Mouse (Mus musculus): ENCODE results near the gene Elk1. TPM values are rescaled to one million over a fixed set of nuclear protein-coding genes. Genes with fewer than 3 reads are reported as not detected.
A peak's percentile ranks its signal among the peaks of the same experiment; 100 is the strongest.

The Elk1 gene
- polyA plus RNA-seq, 1 experiment from 2014 or later = 7.1 TPM

- Histone ChIP-seq H3K27ac (replicated peaks in 1 of 2; ENCODE audit: control insufficient read depth in 1 of 2, insufficient read depth in 1 of 2, low read depth in 2 of 2, low read length in 2 of 2) (no peak overlapping the region), H3K9me3 (ENCODE audit: control insufficient read depth, low read length) (no peaks in the 10 kb centered on the region), H3K27me3 (ENCODE audit: control insufficient read depth, insufficient read depth, low read length) (peaks cover under 1% of the 10 kb centered on the region; the same call in 1 of the 2 replicates), H3K9ac (ENCODE audit: low read length) (no peak overlapping the region), H3K4me2 (ENCODE audit: low read length) (no peak overlapping the region), H3K4me1 (ENCODE audit: control insufficient read depth in 2 of 2, insufficient read depth in 2 of 2, low read length in 2 of 2) (no peaks in the 10 kb centered on the region), H3K36me3 (ENCODE audit: control insufficient read depth, insufficient read depth, low read length) (peaks cover 19% of the 10 kb centered on the region; the same call in 1 of the 2 replicates), H3K4me3 (ENCODE audit: control insufficient read depth in 1 of 2, insufficient read depth in 1 of 2, low read depth in 1 of 2, low read length in 2 of 2) (no peak overlapping the region)
- no peak for ATAC-seq (ENCODE audit: insufficient number of reproducible peaks, insufficient read depth, low FRiP score, low read depth)
Observed at GRCm38 (mm10) chrX:20924976-20925375, 25.4 kb downstream of the Elk1 start.

DNA sequence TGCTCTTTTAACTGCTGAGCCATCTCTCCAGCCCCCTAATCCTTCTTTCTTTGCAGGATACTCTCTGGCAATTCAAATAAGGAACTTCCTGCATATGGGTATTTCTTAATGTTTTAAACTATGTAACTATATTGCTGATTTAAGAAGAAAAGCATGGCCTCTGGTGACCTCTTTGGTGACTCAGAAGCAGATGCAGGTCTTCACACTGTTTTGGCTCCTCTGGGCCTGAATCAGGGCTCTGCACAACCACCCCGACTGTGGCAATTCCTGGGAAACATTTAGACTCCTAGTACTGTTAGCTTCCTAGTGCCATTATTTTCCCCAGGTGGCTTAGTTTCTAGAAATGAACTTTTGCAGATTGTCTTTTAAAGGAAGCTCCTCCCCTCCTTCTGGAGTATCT, 26.9 kb downstream of the Elk1 start:
- peaks cover 5% of the 10 kb centered on the region for H3K27me3 ChIP-seq (ENCODE audit: control insufficient read depth, insufficient read depth, low read length)
- no peaks in the 10 kb centered on the region for H3K9me3 ChIP-seq (ENCODE audit: control insufficient read depth, low read length)
- H3K36me3 ChIP-seq (ENCODE audit: control insufficient read depth, insufficient read depth, low read length) = peaks cover 17% of the 10 kb centered on the region; the same call in 1 of the 2 replicates
- no peak overlapping the region for H3K27ac ChIP-seq (replicated peaks in 1 of 2; ENCODE audit: control insufficient read depth in 1 of 2, insufficient read depth in 1 of 2, low read depth in 2 of 2, low read length in 2 of 2)
- H3K9ac ChIP-seq (ENCODE audit: low read length) = no peak overlapping the region
- no peak for ATAC-seq (ENCODE audit: insufficient number of reproducible peaks, insufficient read depth, low FRiP score, low read depth)
- 56% methylated on average over 1 of the region's 1 CpGs for WGBS
- H3K4me1 ChIP-seq (ENCODE audit: control insufficient read depth in 2 of 2, insufficient read depth in 2 of 2, low read length in 2 of 2) = no peaks in the 10 kb centered on the region
- no peak overlapping the region for H3K4me3 ChIP-seq (ENCODE audit: control insufficient read depth in 1 of 2, insufficient read depth in 1 of 2, low read depth in 1 of 2, low read length in 2 of 2)
- no peak overlapping the region for H3K4me2 ChIP-seq (ENCODE audit: low read length)

GRCm38 (mm10) chrX:20921366-20921765, 29.0 kb downstream of the Elk1 start:
- no peak for ATAC-seq (ENCODE audit: insufficient number of reproducible peaks, insufficient read depth, low FRiP score, low read depth)
- H3K4me2 ChIP-seq (ENCODE audit: low read length) = peak overlapping the region; percentile 72

GRCm38 (mm10) chrX:20920844-20921364, 29.5 kb downstream of the Elk1 start, which contains the start of gene Syn1:
TSS of gene Syn1 (minus strand) at chrX:20921004.
- peak; percentile 75 for ATAC-seq (ENCODE audit: insufficient number of reproducible peaks, insufficient read depth, low FRiP score, low read depth)
- H3K9ac ChIP-seq (ENCODE audit: low read length) = no peak within 1 kb of the TSS; the same call in 1 of the 2 replicates
- H3K4me2 ChIP-seq (ENCODE audit: low read length) = peak within 1 kb of the TSS; percentile 72
- H3K4me1 ChIP-seq (ENCODE audit: control insufficient read depth in 2 of 2, insufficient read depth in 2 of 2, low read length in 2 of 2) = no peaks in the 10 kb centered on the region
- H3K27me3 ChIP-seq (ENCODE audit: control insufficient read depth, insufficient read depth, low read length) = peaks cover 5% of the 10 kb centered on the region
- no peak within 1 kb of the TSS for H3K27ac ChIP-seq (replicated peaks in 1 of 2; ENCODE audit: control insufficient read depth in 1 of 2, insufficient read depth in 1 of 2, low read depth in 2 of 2, low read length in 2 of 2)
- H3K9me3 ChIP-seq (ENCODE audit: control insufficient read depth, low read length) = no peaks in the 10 kb centered on the region
- H3K4me3 ChIP-seq (ENCODE audit: control insufficient read depth in 1 of 2, insufficient read depth in 1 of 2, low read depth in 1 of 2, low read length in 2 of 2) = peak within 1 kb of the TSS; percentile 41 to 49
- no peaks in the 10 kb centered on the region for H3K36me3 ChIP-seq (ENCODE audit: control insufficient read depth, insufficient read depth, low read length)
- 25% methylated on average over 31 of the region's 44 CpGs for WGBS

More at GRCm38 (mm10) chrX:20921366-20921765, 29.0 kb downstream of the Elk1 start:
- Histone ChIP-seq H3K4me3 (ENCODE audit: control insufficient read depth in 1 of 2, insufficient read depth in 1 of 2, low read depth in 1 of 2, low read length in 2 of 2) (0 out of 4 replicates have a peak overlapping the region, but pooled peaks of 1 of the 2 experiments have one; percentile 41), H3K4me1 (ENCODE audit: control insufficient read depth in 2 of 2, insufficient read depth in 2 of 2, low read length in 2 of 2) (no peaks in the 10 kb centered on the region), H3K27me3 (ENCODE audit: control insufficient read depth, insufficient read depth, low read length) (peaks cover 5% of the 10 kb centered on the region), H3K9ac (ENCODE audit: low read length) (no peak overlapping the region), H3K9me3 (ENCODE audit: control insufficient read depth, low read length) (no peaks in the 10 kb centered on the region), H3K36me3 (ENCODE audit: control insufficient read depth, insufficient read depth, low read length) (0 out of 2 replicates have a peak, but pooled peaks cover under 1% of the 10 kb centered on the region), H3K27ac (replicated peaks in 1 of 2; ENCODE audit: control insufficient read depth in 1 of 2, insufficient read depth in 1 of 2, low read depth in 2 of 2, low read length in 2 of 2) (no peak overlapping the region)
- WGBS = 44% methylated on average over 5 of the region's 5 CpGs

DNA sequence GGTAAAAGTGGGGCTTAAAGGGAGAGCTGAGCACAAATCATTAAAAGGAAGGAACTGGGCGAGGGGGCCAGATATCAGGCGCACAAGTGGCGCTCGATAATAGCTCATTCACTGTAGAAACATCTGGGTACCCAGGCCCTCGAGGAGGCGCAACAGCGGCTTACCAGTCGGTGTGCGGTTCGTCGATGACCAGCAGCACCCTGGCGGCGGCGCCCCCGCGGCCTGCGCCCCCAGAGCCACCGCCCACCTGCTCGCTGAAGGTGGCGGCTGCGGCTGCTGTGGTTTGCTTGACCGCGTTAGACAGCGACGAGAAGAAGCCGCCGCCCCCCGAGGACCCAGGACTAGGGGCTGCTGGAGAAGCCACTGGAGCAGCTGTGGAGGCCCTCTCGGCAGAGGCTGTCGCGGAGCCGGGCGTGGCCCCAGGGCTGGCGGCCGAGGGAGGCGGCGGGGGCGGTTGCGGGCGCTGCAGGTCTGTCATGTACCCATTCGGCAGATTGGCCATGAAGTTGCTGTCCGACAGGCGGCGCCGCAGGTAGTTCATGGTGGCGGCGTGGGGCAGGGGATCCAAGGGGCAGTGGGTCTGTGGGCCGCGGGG, 30.1 kb downstream of the Elk1 start:
- H3K9ac ChIP-seq (ENCODE audit: low read length) = no peak overlapping the region; the same call in 1 of the 2 replicates
- peak overlapping the region; percentile 72 for H3K4me2 ChIP-seq (ENCODE audit: low read length)
- H3K36me3 ChIP-seq (ENCODE audit: control insufficient read depth, insufficient read depth, low read length) = no peaks in the 10 kb centered on the region
- peaks cover 5% of the 10 kb centered on the region for H3K27me3 ChIP-seq (ENCODE audit: control insufficient read depth, insufficient read depth, low read length)
- no peaks in the 10 kb centered on the region for H3K4me1 ChIP-seq (ENCODE audit: control insufficient read depth in 2 of 2, insufficient read depth in 2 of 2, low read length in 2 of 2)
- H3K27ac ChIP-seq (replicated peaks in 1 of 2; ENCODE audit: control insufficient read depth in 1 of 2, insufficient read depth in 1 of 2, low read depth in 2 of 2, low read length in 2 of 2) = no peak overlapping the region
- H3K4me3 ChIP-seq (ENCODE audit: control insufficient read depth in 1 of 2, insufficient read depth in 1 of 2, low read depth in 1 of 2, low read length in 2 of 2) = peak overlapping the region; percentile 41 to 49
- no peaks in the 10 kb centered on the region for H3K9me3 ChIP-seq (ENCODE audit: control insufficient read depth, low read length)
- WGBS = 20% methylated on average over 33 of the region's 49 CpGs
- no peak for ATAC-seq (ENCODE audit: insufficient number of reproducible peaks, insufficient read depth, low FRiP score, low read depth)

GRCm38 (mm10) chrX:20915075-20915474, 35.3 kb downstream of the Elk1 start:
- no peaks in the 10 kb centered on the region for H3K4me1 ChIP-seq (ENCODE audit: control insufficient read depth in 2 of 2, insufficient read depth in 2 of 2, low read length in 2 of 2)
- H3K36me3 ChIP-seq (ENCODE audit: control insufficient read depth, insufficient read depth, low read length) = no peaks in the 10 kb centered on the region
- no peaks in the 10 kb centered on the region for H3K9me3 ChIP-seq (ENCODE audit: control insufficient read depth, low read length)
- H3K4me2 ChIP-seq (ENCODE audit: low read length) = no peak overlapping the region
- H3K4me3 ChIP-seq (ENCODE audit: control insufficient read depth in 1 of 2, insufficient read depth in 1 of 2, low read depth in 1 of 2, low read length in 2 of 2) = no peak overlapping the region
- no peak overlapping the region for H3K9ac ChIP-seq (ENCODE audit: low read length)
- H3K27ac ChIP-seq (replicated peaks in 1 of 2; ENCODE audit: control insufficient read depth in 1 of 2, insufficient read depth in 1 of 2, low read depth in 2 of 2, low read length in 2 of 2) = no peak overlapping the region
- ATAC-seq (ENCODE audit: insufficient number of reproducible peaks, insufficient read depth, low FRiP score, low read depth) = no peak
- peaks cover 5% of the 10 kb centered on the region for H3K27me3 ChIP-seq (ENCODE audit: control insufficient read depth, insufficient read depth, low read length)

DNA sequence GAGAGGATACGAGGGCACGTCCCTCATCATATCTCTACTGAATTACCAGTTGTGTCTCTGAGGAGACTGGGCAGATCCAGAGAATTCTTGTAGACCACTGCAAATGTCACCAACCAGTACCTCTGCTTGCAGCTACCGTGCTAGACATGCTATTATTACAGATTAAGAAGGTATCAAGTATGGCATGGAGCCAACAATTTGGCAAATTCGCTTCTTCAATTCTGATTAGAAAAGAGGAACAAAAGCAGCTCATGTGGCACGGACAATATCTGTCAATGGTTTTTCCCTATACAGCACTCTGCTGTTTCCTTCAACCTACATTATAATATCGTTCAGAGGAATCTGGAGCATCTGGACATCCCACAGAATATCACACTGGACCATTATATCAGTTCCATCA, 36.7 kb downstream of the Elk1 start:
- H3K9ac ChIP-seq (ENCODE audit: low read length) = no peak overlapping the region
- H3K4me3 ChIP-seq (ENCODE audit: control insufficient read depth in 1 of 2, insufficient read depth in 1 of 2, low read depth in 1 of 2, low read length in 2 of 2) = no peak overlapping the region
- H3K36me3 ChIP-seq (ENCODE audit: control insufficient read depth, insufficient read depth, low read length) = no peaks in the 10 kb centered on the region
- ATAC-seq (ENCODE audit: insufficient number of reproducible peaks, insufficient read depth, low FRiP score, low read depth) = no peak
- H3K27me3 ChIP-seq (ENCODE audit: control insufficient read depth, insufficient read depth, low read length) = no peaks in the 10 kb centered on the region
- H3K9me3 ChIP-seq (ENCODE audit: control insufficient read depth, low read length) = no peaks in the 10 kb centered on the region
- no peaks in the 10 kb centered on the region for H3K4me1 ChIP-seq (ENCODE audit: control insufficient read depth in 2 of 2, insufficient read depth in 2 of 2, low read length in 2 of 2)
- 69% methylated on average over 6 of the region's 6 CpGs for WGBS
- no peak overlapping the region for H3K27ac ChIP-seq (replicated peaks in 1 of 2; ENCODE audit: control insufficient read depth in 1 of 2, insufficient read depth in 1 of 2, low read depth in 2 of 2, low read length in 2 of 2)
- H3K4me2 ChIP-seq (ENCODE audit: low read length) = no peak overlapping the region

DNA sequence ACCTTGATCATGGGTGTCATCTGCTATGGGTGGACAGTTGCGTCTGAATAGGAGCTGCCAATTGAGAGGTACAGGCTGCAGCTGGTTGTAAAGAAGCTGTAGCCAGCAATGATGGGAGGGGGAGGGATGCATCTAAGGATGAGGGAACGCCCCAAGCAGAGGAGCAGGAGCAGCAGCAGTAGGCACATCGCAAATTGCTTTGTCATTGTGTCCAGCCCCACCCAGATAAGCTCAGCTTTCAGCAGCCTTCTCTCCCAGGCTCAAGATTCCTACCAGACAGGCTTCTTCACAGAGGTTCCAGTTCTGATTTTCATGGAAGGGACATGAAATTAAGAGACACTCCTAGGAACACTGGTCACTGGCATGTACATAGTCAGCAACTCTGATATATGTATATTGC, 40.3 kb downstream of the Elk1 start:
- no peak overlapping the region for H3K4me3 ChIP-seq (ENCODE audit: control insufficient read depth in 1 of 2, insufficient read depth in 1 of 2, low read depth in 1 of 2, low read length in 2 of 2)
- no peaks in the 10 kb centered on the region for H3K4me1 ChIP-seq (ENCODE audit: control insufficient read depth in 2 of 2, insufficient read depth in 2 of 2, low read length in 2 of 2)
- no peak overlapping the region for H3K27ac ChIP-seq (replicated peaks in 1 of 2; ENCODE audit: control insufficient read depth in 1 of 2, insufficient read depth in 1 of 2, low read depth in 2 of 2, low read length in 2 of 2)
- H3K4me2 ChIP-seq (ENCODE audit: low read length) = no peak overlapping the region
- no peak overlapping the region for H3K9ac ChIP-seq (ENCODE audit: low read length)
- 31% methylated on average over 3 of the region's 3 CpGs for whole genome bisulfite sequencing
- no peaks in the 10 kb centered on the region for H3K36me3 ChIP-seq (ENCODE audit: control insufficient read depth, insufficient read depth, low read length)
- ATAC-seq (ENCODE audit: insufficient number of reproducible peaks, insufficient read depth, low FRiP score, low read depth) = no peak
- H3K9me3 ChIP-seq (ENCODE audit: control insufficient read depth, low read length) = no peaks in the 10 kb centered on the region
- H3K27me3 ChIP-seq (ENCODE audit: control insufficient read depth, insufficient read depth, low read length) = no peaks in the 10 kb centered on the region
